Mouse (Mus musculus): ENCODE data around the gene Lhfpl2.

Gene Lhfpl2

DNA sequence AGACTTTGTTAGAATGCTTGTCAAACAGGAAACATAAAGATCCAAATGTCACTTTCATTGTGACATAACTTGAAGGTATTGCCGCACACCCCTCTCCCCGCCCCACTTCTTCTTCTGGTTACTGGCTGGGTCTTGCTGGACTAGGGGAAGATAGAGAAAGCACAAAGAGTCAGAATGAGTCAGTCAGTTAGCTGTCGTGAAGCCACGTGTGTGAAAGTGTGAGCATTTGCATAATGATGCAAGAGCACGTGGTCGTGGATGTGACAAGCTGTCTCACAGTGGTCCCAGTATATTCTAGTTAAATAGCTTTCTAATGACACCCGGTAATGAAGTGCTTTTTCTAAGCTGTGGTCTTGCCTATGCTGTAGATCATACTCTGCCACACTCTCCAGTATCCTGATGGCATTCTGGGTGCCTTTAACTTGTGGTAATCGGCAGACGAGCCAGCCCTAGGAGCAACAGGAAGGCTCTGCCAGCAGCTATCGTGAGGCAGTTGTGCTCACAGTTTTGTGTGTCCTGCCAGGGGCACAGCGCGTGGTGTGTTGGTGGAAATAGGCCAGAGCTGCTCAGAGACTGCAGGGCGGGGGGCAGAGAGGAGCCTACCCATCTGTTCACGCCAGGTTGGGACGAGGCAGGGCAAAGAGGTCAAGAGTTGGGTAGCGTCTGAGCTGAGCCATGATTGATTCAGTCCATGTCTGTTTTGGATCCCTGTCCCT is 40.9 kb downstream of the Lhfpl2 start:
- in situ Hi-C loops (cut with MboI), result no loop called here

DNA sequence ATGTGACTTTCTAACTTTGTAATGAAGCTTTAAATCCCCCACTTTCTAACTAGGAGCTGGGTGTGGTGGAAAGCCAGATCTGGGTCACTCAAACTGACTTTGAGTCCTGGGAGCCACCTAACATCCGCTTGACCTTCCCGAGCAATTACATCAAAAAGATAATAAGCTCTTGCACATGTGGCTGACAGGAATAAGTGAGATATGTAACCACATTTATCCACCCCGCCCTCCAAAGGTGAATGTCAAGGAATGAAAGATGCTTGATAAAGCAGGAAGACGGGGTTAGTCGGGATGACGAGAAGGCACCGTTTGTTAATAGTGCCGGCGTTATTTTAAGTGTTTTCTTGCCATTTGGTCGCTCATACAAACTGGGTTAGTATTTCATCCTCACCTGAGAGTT is 41.5 kb downstream of the Lhfpl2 start:
- in situ Hi-C loops (cut with MboI), result no loop called here

DNA sequence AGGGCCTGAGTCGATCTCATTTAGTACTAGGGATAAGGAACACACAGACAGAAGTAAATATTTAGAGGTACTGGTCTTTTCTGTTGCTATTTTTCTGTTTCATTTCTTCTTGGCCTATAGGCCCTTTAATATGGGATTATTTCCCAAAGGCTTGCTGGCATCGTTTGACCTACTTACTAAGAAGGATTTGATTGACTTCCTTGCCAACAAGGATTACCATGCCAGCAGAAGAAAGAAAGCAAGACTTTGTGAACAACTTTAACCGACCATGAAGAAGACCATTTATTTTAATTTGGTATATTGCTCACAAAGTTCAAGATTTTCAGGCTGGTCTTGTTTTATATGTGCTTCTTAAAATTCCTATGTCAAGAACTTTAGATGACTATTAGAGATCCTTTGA is 42.8 kb downstream of the Lhfpl2 start:
- in situ Hi-C loops (cut with MboI), result no loop called here

DNA sequence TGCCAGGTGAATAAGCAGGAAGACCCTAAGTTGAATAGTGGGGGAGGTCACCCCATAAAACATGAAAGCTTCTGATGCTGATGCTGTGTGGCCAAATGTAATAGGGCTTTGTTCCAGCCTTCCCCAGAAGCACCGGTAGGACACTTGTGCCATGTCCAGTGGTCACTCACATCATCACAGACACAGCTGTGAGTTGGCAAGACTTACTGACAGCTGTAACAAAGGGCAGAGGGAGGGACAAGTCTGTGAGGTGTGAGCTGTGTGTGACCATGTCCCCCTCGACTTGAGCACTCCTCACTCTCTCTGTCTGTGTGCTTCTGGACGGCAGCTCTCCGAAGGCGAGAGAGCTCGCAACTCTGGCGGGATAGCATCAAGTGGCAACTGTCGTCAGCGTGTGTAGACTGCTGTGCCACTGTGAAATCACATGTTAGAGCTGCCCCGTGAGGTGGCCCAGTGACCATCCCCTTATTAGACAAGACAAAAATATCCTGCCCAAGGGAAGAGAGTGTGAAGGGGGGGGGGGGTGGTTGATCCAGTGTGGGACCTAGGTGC is 43.5 kb downstream of the Lhfpl2 start:
- in situ Hi-C loops (cut with MboI), result no loop called here

DNA sequence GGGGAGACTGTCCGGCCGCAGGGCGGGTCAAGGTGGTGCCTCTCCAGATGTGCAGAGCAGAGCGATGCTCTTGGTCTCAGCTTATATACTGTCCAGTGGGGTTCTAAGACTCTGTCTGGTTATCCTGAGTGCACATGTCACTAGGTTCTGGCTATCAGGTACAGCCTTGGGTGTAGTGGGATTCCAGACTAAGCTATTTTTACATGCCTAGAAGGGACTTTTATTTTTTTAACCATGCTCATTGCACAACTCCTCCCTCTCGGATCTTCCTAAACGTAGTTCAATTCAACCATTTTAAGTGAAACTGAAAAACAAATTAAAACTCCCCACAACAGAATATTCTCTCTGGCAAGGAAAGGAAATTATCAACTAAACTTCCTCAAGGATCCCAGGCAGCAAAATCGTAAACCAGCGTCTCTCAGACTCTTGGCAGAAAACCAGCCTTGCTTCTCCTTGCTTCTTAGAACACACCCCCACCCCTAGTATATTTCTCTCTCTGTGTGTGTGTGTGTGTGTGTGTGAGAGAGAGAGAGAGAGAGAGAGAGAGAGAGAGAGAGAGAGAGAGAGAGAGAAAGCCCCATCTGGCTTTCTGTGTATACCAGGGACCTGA is 47.4 kb downstream of the Lhfpl2 start:
- in situ Hi-C loops (cut with MboI), result no loop called here

DNA sequence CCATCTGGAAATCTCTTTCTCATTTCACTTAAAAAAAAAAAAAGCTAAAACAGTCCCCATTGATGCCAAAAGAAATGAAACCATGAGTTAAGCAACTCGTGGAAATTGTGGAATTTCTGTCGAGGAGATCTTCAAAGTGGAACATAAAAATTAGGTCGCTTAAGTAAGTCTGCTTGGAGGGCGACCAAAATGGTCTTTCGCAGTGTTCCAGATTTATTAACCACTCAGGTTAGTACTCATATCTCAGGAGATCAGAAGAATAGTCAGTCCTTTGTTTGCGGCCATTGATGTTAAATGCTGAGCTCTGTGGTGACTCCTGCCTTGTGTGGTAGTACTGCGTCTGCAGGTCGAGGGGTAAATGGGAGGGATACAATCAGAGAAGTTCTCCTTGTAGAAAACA is 48.8 kb downstream of the Lhfpl2 start:
- in situ Hi-C loops (cut with MboI), result no loop called here

DNA sequence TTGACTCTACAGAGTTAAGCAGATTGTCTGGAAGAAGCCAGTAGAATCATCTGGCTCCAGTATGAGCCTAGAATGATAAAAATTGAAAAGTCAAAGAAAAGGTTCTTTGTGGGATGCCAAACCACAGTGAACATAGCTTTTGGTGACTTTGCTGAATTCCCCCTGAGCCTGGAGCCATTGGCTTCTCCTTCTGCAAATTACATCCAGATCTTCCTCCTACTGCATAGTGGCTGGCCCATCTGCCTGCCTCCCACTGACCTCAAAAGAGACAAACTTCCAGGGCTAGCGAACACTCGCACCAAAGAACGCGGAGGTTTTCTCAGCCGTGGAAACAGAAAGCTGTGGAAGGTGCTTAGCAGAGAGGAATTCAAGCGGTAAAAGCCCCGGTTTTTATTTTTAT is 49.4 kb downstream of the Lhfpl2 start:
- in situ Hi-C loops (cut with MboI), result no loop called here

DNA sequence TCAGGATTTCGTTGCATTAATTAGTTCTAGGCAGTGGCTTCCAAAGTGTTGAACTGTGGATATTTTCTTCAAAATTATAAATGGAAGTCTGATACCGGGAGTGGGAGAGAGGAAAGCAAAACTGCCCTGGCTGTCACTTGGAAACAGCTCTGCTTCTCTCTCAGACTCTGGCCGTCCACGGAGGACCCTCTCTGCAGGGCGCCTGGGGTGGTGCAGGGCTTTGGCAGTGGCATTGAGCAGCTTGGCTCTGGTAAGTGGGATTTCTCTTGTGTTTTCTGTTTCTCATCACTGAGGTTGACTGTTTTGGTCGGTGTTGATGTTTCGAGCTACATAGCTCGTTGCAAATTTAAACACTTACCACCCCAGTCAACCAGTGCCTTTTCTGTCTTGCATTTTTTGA is 53.0 kb downstream of the Lhfpl2 start:
- in situ Hi-C loops (cut with MboI), result no loop called here

DNA sequence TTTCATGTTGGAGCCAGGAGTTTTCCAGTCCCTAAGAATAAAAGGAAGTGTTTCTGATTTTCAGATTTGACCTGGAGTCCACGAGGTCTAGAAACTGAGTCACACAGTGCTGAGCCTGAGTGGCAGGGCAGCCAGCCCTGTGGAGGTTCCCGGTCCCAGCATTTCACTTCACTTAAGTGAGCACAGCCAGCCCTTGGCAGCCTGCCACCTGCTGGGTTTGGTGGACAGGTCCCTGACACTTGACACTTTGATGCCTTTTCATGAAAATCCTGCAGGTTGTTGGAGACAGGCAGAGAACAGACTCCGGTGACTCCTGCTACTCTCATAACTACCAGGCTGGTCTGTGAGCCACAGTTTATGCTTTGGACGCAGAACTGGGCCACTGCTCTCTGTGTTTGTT is 57.9 kb downstream of the Lhfpl2 start:
- in situ Hi-C loops (cut with MboI), result no loop called here

DNA sequence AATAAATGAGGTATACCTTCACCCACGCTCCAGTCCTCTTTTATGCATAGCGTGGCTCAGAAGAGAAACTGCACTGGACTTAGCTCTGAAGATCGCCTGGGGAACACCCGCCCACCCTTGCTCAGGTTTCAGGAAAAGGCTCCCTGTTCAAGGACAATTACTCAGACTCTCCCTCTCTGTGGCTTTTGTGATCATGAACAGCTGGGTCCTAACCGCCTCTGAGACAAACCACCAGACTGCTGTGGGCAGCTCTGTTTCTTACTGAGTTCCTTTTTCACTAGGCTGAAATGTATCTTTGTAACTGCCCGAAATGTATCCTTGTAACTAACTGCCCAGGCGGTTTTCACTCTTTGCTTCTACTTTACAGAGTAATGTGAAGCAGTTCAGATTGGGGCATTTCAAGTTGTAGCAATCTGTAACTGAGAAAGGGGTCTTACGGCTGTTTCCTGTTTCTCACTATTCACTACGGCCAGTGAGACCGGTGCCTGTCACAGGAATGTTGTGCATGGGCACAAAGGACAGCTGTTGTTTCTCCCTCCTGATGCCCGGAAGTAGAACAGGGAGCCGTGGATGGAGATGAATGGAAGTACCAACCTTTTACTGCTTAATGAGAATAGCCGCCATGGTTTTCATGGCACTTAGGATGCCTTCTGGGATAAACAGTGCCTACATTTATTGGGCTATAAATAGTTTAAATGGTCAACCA is 59.3 kb downstream of the Lhfpl2 start:
- in situ Hi-C loops (cut with MboI), result no loop called here

DNA sequence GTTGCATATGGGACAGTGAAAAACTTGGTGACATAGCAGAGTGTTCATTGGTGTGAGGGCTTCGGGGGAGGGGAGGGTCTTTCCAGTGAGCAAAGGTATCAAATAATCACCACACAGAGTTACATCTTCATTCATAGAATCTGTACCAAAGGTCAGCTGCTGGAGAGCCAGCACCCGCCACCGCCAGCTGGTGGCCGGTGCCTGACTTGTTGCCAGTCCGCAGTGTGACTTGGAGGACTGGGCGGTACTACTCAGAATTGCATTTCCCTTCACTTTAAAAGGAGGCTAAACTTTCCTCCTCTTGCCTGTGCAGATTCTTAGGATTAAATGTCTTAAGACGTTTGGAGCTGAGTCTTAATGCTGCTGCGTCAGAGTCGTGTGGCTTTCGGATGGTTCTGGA is 59.9 kb downstream of the Lhfpl2 start:
- in situ Hi-C loops (cut with MboI), result no loop called here

DNA sequence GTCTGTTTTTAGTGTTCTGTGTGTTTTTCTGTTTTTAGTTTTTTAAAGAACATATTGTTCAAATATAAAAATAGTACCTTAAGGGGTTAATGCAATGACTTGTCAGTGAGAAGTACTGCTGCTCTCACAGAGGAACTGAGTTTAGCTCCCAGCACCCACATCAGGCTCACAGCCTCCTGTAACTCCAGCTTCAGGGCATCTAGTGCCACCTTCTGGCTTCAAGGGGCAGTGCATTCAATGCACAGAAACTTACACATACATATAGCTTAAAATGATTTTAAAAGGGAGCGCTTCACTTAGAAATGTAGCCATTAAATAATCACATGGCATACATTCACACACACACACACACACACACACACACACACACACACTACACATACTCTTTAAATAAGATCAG is 60.5 kb downstream of the Lhfpl2 start:
- in situ Hi-C loops (cut with MboI), result no loop called here

DNA sequence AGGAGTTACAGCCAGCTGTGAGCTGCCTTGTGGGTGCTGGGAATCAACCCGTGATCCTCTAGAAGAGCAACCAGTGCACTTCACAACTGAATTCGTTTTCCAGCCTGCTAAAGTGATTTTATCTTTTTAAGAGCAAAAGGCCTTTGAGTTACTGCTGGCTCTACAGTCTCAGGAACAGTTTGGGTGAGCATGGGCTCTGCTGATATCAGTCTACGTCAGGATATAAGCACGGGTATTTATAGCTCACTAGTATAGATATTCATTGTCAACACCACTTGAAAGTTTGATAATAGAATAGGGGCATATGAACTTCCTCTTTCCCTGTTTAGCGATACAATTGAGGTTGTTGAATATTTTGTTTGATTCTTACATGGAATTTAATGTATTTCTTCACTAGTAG is 61.7 kb downstream of the Lhfpl2 start:
- in situ Hi-C loops (cut with MboI), result no loop called here

DNA sequence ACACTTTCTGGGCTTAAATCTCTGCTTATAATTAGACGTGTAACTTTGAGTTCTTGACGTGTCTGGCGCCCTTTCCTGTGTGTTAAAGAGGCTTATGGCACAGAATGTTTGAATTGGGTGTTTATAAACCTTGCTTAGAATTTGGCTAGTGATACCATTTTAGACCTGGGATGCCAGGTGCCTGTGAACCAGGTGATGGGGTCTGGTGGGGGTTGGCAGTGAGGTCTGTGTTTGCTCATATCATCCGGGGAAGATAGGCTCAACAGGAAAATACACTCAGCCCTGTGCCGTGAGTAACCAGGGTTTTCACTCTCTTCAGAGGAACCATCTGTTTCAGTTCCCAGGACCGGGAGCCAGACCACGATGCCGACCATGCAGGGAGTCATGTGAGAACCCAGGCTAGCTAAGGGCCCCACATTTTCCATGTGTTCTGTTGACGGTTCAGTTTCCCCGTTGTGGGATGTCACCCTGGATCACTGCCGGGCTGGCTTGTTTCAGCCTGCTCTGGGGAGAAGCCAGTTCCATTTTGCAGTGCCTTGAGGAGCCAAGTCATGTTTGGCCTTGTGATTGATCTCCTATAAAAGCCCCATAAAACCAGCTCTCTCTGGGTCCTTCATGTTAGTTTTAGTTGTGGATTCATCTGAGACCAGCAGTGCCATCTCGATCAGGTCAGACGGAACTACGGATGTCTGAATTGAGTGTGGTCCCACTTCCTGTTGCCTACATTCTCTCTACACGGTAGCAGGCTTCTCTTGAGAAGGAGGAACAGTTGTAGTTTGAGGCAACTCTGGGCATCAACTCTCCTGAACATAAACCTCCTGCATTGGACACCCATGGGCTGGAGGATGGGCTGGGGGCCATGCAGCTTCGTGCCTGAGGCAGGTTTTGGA is 65.4 kb downstream of the Lhfpl2 start:
- in situ Hi-C loops (cut with MboI), result no loop called here

DNA sequence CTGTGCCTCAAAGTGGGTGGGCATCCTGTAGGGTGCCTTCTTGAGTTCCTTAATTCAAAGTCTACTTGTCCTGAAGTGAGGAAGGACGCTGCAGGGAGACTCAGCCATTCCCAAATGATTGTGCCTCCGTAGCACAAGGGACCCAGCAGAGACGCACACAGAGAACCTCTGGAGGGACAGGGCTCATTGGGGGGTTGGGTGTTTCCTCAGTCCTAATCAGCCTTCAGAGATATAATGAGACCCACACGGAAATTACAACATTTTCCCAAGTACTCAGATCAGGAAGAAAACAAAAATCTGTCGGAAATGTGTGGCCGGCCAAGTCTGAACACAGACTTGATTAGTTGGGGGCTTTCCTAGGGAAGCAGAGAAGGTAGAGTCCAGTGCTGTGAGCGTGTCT is 72.8 kb downstream of the Lhfpl2 start:
- in situ Hi-C loops (cut with MboI), result no loop called here

DNA sequence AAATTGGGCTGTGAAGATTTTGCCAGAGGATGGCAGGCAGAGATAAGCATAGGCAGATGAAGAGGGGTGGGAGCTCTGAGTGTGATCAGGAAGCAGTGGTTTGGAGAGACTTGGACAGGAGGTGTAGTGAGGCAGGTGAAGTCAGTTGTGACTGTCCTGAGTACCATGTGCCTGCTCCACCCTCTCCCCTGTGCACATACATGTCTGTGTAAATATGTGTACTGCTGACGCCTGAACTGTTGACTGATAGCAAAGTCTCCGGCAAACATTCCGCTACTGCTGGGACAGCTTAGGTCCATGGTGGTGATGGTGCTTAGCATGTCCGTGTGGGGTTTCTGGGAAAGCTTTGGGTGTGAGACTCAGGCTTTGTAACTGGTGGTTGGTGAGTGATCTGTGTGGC is 73.5 kb downstream of the Lhfpl2 start:
- in situ Hi-C loops (cut with MboI), result no loop called here

DNA sequence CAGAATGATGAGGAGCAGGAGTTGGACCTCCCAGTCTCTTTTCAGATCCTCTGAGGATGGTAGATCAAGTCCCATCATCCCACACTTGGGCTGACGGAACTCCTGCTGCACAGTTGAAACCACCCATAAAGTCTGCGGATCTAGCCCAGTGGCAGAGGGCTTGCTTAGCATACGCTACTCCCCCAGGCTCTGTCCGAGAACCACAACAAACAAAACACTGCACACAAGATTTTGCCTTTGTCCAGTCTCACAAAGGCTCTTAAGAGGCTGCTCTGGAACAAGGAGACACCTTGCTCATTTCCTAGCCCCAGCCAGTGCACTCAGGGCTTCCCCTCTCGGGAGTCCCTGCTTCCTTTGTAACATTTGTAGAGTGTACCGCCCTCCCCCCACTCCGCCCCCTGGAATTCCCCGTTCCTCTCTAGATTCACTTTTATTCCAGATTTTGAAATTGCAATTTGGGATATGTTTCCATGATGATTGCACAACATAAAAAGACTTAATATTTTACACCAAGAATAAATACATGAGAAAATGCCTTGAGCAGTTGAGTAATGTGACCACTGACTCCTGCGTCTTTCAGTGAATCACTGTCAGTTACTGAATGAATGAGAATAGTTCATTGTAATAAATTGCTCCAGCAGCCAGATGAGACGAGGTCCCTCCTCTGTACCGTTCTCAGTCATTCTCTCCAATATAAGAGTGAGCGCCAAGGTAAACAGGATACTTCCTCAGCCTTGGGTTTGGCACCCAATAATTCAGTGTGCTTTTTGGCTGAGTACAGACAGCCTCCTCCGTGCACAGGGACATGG is 74.8 kb downstream of the Lhfpl2 start:
- in situ Hi-C loops (cut with MboI), result no loop called here

DNA sequence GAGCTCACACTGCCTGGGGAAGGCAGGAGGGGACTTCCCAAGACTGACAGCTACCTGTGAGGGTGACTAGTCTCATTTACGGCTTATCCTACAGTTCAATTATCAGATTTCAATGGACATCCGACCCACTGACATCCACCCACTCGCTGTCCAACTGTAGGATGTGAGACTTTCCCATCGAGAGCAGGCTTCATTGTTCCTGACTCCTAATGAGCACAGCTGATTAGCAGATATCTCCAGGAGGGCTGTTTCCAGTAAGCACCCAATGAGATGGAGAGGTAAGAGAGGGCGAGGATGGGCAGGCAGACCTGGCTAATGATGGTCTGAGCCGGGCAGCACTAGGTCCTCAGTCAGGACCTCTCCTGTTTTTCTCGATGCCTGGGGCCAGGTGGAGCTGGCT is 77.0 kb downstream of the Lhfpl2 start:
- in situ Hi-C loops (cut with MboI), result no loop called here

DNA sequence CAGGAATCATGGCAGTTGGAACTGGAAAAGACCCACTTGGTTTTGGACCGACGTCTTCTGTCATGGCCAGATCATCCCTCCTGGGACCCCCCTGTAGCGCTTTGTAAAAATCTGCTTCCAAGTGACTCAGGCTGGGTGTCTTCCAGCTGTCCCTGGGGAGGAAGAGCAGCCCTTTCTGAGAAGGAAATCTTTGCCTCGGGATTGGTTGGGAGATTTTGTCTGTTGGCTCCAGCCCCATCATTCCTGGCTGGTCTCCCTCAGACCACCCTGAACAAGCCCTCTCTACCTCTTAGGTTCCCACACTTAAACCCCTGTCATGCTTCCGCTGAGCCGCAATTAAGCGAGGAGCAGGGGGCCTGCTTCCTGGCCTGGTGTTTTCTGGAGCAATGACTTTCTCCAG is 77.6 kb downstream of the Lhfpl2 start:
- in situ Hi-C loops (cut with MboI), result no loop called here

DNA sequence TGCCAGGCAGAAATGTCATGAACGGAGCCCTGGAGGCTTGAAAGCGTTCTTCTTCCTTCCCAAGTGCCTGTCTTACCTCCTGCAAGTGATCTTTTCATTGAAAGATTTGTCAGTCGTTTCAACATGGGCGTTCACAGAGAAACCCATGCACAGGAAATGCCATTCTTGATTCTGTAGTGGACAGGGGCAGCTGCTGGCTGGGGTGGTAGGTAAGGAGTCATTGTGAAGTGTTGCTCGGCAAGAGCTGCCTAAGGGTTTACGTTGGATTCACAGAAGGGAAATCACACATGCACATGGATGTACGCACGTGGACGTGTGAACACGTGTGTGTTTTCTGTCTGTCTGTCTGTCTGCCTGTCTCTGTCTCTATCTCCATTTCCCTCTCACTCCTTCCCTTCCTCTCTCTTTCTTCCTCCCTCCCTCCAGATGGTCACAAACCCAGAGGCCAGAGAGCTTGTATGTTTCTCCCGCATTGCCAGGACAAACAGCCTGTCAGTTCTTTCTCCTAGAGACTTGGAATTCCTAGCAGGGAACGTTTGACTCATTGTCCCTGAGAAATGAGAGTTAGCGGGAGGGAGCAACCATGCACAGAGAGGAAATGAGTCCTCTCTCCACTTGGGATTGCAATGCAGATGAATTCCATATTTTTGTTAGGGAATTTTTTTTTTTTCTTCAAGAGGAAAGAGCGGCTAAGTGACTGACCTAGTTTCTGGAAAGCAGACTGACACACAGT is 82.3 kb downstream of the Lhfpl2 start:
- in situ Hi-C loops (cut with MboI), result no loop called here

DNA sequence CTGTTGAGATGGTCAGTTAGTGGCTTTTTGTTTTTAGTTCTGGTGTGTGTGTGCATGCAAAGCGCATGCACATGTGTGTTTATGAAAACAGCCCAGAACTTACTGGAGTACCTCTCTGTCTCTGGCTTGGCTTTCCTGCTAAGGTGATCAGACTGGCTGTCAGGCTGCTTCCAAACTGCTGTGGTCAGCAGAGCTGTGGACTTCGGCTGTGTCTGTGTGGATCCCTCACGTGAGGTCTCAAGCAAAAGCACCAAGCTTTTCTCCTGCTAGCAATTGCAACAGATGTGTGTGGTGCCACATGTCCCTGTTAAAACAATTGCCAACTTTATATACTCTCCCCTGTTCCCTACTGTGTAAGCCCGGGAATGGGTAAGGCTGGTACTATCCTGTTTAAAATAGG is 82.8 kb downstream of the Lhfpl2 start:
- in situ Hi-C loops (cut with MboI), result no loop called here

All from mature B cell (primary cell).